Mouse (Mus musculus) kidney, embryonic 14.5 days (tissue): ENCODE data around the gene 2210010C04Rik. TPM values are rescaled to one million over a fixed set of nuclear protein-coding genes. Genes with fewer than 3 reads are reported as not detected.

ENCODE experiments used
- ATAC-seq: fragments of 200-750 bp; cut with Nextera tagmentation; 2 replicates; pipeline ENCODE4 v1.8.0; 2017; ENCODE audit warnings: moderate number of reproducible peaks, mild to moderate bottlenecking, moderate TSS enrichment, moderate library complexity; ENCODE audit not compliant: low FRiP score, low TSS enrichment
- H3K27ac ChIP-seq: fragments of 300-500 bp; sonication (generic); 2 replicates; pipeline ENCODE4 v1.5.1; 2014; ENCODE audit warnings: low read depth, mild to moderate bottlenecking, low read length, moderate library complexity, mixed read lengths
- H3K27me3 ChIP-seq: fragments of 300-500 bp; sonication (generic); 2 replicates; pipeline ENCODE4 v1.6.1; 2014; ENCODE audit warnings: mild to moderate bottlenecking, low read length; ENCODE audit not compliant: control insufficient read depth, insufficient read depth
- H3K36me3 ChIP-seq: fragments of 300-500 bp; sonication (generic); 2 replicates; pipeline ENCODE4 v1.6.1; 2014; ENCODE audit warnings: low read length, mixed read lengths; ENCODE audit not compliant: control insufficient read depth, insufficient read depth
- H3K4me1 ChIP-seq: fragments of 300-500 bp; sonication (generic); 2 replicates; pipeline ENCODE4 v1.6.1; 2014; ENCODE audit warnings: low read length, mixed read lengths; ENCODE audit not compliant: control insufficient read depth, insufficient read depth
- H3K4me2 ChIP-seq: fragments of 300-500 bp; sonication (generic); replicated peaks from 2 replicates; pipeline ENCODE4 v1.6.1; 2014; ENCODE audit warnings: low read depth, mild to moderate bottlenecking, low read length
- H3K4me3 ChIP-seq: fragments of 300-500 bp; sonication (generic); 2 replicates; pipeline ENCODE4 v1.5.1; 2014; ENCODE audit warnings: mild to moderate bottlenecking, low read length
- H3K9ac ChIP-seq: fragments of 300-500 bp; sonication (generic); 2 replicates; pipeline ENCODE4 v1.6.1; 2014; ENCODE audit warnings: low read depth, mild to moderate bottlenecking, low read length, moderate library complexity
- H3K9me3 ChIP-seq: fragments of 300-500 bp; sonication (generic); 2 replicates; pipeline ENCODE4 v1.6.1; 2016; ENCODE audit warnings: low read length; ENCODE audit not compliant: control insufficient read depth
- WGBS: fragments of 180-500 bp; shearing (Covaris S2); extraction: QIAGEN DNeasy Blood & Tissue Kit; methylation state at CpG from one replicate; pipeline ENCODE4 v1.1.7; 2014; 5-methylcytosine and 5-hydroxymethylcytosine counted together
- polyA plus RNA-seq: library from polyadenylated mRNA; unstranded; fragments of >200 nt; fragmentation: Nextera tagmentation; extraction: Ambion mirVana; gene quantifications from 2 replicates; pipeline ENCODE4 v1.2.1, GENCODE M21; 2014

Gene 2210010C04Rik
- not detected in 2 replicates for polyA plus RNA-seq

GRCm38 (mm10) chr6:41035409-41035808, at the start of gene 2210010C04Rik:
2210010C04Rik (minus strand) TSS chr6:41035509.
- H3K4me3 ChIP-seq = no peak within 1 kb of the TSS
- no peaks in the 10 kb centered on the region for H3K36me3 ChIP-seq
- no peak within 1 kb of the TSS for H3K4me2 ChIP-seq
- no peak for ATAC-seq
- H3K9me3 ChIP-seq = no peaks in the 10 kb centered on the region
- no peak within 1 kb of the TSS for H3K9ac ChIP-seq
- H3K27ac ChIP-seq = no peak within 1 kb of the TSS
- H3K4me1 ChIP-seq = no peaks in the 10 kb centered on the region
- no peaks in the 10 kb centered on the region for H3K27me3 ChIP-seq

GRCm38 (mm10) chr6:41080121-41080520, 44.8 kb upstream of the 2210010C04Rik start:
- no peak overlapping the region for H3K4me3 ChIP-seq
- no peak overlapping the region for H3K27ac ChIP-seq
- no peak overlapping the region for H3K4me2 ChIP-seq
- H3K4me1 ChIP-seq = no peaks in the 10 kb centered on the region
- no peaks in the 10 kb centered on the region for H3K36me3 ChIP-seq
- no peak for ATAC-seq
- no peaks in the 10 kb centered on the region for H3K9me3 ChIP-seq
- H3K27me3 ChIP-seq = no peaks in the 10 kb centered on the region
- no peak overlapping the region for H3K9ac ChIP-seq

DNA sequence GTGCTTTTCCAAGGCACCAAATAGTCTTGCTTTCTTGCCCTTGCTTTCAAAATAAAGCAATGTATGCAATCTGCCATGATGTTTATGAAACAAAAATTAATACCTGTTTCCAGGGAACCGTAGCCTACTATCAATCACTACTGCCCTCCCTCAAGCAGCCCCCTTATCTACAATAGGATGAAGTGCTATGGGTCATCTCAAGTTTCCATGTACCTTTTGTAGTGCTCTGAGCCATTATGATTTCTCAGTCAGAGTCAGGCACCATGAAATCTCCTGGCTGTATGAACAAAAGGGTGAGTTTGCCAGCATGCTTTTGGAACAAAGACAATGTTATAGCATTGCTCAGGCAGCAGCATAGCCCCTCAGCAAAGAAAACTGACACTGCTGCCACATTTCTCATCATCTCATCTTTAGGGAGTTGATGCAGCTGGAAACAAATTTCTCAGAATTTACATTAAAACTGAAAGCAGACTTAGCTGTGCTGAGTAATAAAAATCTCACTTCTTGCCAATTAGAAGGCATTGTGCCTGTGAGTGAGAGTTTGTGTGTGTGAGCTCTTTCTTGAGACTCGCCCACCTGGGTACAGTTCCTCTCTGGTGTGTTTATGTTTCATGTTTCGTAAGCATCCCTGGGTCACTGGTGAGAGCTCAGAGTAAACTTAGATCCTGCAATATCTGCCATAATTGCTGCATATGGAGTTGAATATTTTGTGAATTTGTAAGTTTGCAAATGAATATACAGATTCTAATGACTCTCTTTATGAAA, 43.4 kb upstream of the 2210010C04Rik start:
- no peak overlapping the region for H3K27ac ChIP-seq
- H3K9ac ChIP-seq = no peak overlapping the region
- H3K4me3 ChIP-seq = no peak overlapping the region
- no peaks in the 10 kb centered on the region for H3K27me3 ChIP-seq
- no peaks in the 10 kb centered on the region for H3K4me1 ChIP-seq
- ATAC-seq = no peak
- no peak overlapping the region for H3K4me2 ChIP-seq
- 74% methylated on average over 3 of the region's 3 CpGs for WGBS
- no peaks in the 10 kb centered on the region for H3K9me3 ChIP-seq
- H3K36me3 ChIP-seq = no peaks in the 10 kb centered on the region

GRCm38 (mm10) chr6:41075753-41076152, 40.4 kb upstream of the 2210010C04Rik start:
- H3K9me3 ChIP-seq = no peaks in the 10 kb centered on the region
- no peaks in the 10 kb centered on the region for H3K4me1 ChIP-seq
- WGBS = 59% methylated on average over 2 of the region's 2 CpGs
- H3K27ac ChIP-seq = no peak overlapping the region
- H3K4me3 ChIP-seq = no peak overlapping the region
- ATAC-seq = no peak
- no peak overlapping the region for H3K4me2 ChIP-seq
- no peaks in the 10 kb centered on the region for H3K36me3 ChIP-seq
- H3K9ac ChIP-seq = no peak overlapping the region
- no peaks in the 10 kb centered on the region for H3K27me3 ChIP-seq

GRCm38 (mm10) chr6:41063332-41063731, 28.0 kb upstream of the 2210010C04Rik start:
- H3K27ac ChIP-seq = no peak overlapping the region
- no peak overlapping the region for H3K4me3 ChIP-seq
- H3K9me3 ChIP-seq = no peaks in the 10 kb centered on the region
- WGBS = 90% methylated on average over 6 of the region's 6 CpGs
- no peak for ATAC-seq
- H3K4me2 ChIP-seq = no peak overlapping the region
- H3K36me3 ChIP-seq = no peaks in the 10 kb centered on the region
- no peaks in the 10 kb centered on the region for H3K27me3 ChIP-seq
- no peaks in the 10 kb centered on the region for H3K4me1 ChIP-seq
- no peak overlapping the region for H3K9ac ChIP-seq

GRCm38 (mm10) chr6:41062746-41063145, 27.4 kb upstream of the 2210010C04Rik start:
- no peaks in the 10 kb centered on the region for H3K27me3 ChIP-seq
- ATAC-seq = no peak

DNA sequence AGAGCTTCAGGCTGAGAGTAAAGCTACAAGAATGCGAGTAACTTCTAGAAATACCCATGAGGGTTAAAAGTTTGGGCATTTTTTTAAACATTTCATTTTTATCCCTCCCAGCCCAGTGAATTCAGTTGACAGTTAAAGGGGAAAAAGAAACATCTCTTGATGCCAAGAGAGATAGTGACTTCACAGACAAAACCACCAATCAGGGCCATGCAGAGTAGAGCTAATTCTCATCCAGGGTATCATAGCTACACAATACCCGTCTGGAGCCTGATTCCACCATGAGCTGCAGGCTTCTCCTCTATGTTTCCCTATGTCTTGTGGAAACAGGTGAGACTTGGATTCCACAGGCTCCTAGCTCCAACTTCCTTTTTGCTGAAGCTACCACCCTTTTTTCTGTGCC, 26.8 kb upstream of the 2210010C04Rik start:
- no peak overlapping the region for H3K9ac ChIP-seq
- no peak overlapping the region for H3K27ac ChIP-seq
- H3K36me3 ChIP-seq = no peaks in the 10 kb centered on the region
- no peaks in the 10 kb centered on the region for H3K9me3 ChIP-seq
- WGBS = 89% methylated on average over 2 of the region's 2 CpGs
- no peak for ATAC-seq
- no peak overlapping the region for H3K4me2 ChIP-seq
- H3K4me1 ChIP-seq = no peaks in the 10 kb centered on the region
- no peaks in the 10 kb centered on the region for H3K27me3 ChIP-seq
- H3K4me3 ChIP-seq = no peak overlapping the region

More at GRCm38 (mm10) chr6:41062746-41063145, 27.4 kb upstream of the 2210010C04Rik start:
- Histone ChIP-seq H3K9me3 (no peaks in the 10 kb centered on the region), H3K9ac (no peak overlapping the region), H3K27ac (no peak overlapping the region), H3K4me3 (no peak overlapping the region), H3K36me3 (no peaks in the 10 kb centered on the region), H3K4me1 (no peaks in the 10 kb centered on the region), H3K4me2 (no peak overlapping the region)
- WGBS = 53% methylated on average over 3 of the region's 3 CpGs

DNA sequence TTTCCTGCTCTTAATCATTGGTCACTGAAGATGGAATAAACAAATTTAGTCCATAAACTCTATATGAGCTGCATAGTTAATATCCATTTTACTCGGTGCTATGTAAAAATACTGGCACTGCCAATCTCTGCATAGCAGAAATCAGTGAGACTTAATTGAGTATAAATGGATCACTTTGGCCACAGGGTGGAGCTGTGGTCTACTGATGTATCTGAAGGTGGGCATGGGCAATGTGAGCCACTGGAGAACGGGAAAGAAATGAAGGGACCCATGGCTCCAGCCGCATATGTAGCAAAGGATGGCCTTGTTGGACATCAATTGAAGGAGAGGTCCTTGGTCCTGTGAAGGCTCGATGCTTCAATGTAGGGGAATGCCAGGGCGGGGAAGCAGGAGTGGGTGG, 25.8 kb upstream of the 2210010C04Rik start:
- Histone ChIP-seq H3K4me2 (no peak overlapping the region), H3K9me3 (no peaks in the 10 kb centered on the region)
- 71% methylated on average over 5 of the region's 5 CpGs for WGBS

DNA sequence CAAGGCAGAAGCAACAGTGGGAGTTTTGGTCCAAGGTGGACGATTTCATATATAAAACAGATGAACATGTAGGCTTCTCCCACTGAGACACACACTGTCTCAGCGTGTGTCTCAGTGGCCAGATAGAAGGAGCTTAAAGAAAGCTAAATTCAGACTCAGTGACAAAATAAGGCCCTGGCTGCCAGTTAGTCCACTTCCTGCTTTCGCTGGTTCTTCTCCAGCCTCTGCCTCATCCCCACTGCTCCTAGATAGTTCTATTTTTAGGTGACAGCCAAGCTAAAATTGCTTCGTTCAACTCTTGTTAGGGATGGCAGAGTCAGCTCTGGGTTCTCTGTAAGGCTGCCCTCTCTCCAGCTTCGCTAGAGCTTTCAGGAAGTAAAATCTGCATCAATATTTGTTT, 22.3 kb upstream of the 2210010C04Rik start:
- no peaks in the 10 kb centered on the region for H3K4me1 ChIP-seq
- H3K9ac ChIP-seq = no peak overlapping the region
- H3K36me3 ChIP-seq = no peaks in the 10 kb centered on the region
- H3K4me3 ChIP-seq = no peak overlapping the region
- WGBS = 77% methylated on average over 5 of the region's 5 CpGs
- H3K4me2 ChIP-seq = no peak overlapping the region
- no peak for ATAC-seq
- no peaks in the 10 kb centered on the region for H3K27me3 ChIP-seq
- no peaks in the 10 kb centered on the region for H3K9me3 ChIP-seq
- no peak overlapping the region for H3K27ac ChIP-seq

More for the DNA sequence above, 25.8 kb upstream of the 2210010C04Rik start:
- no peaks in the 10 kb centered on the region for H3K36me3 ChIP-seq
- H3K4me1 ChIP-seq = no peaks in the 10 kb centered on the region
- H3K27ac ChIP-seq = no peak overlapping the region
- H3K27me3 ChIP-seq = no peaks in the 10 kb centered on the region
- ATAC-seq = no peak
- no peak overlapping the region for H3K4me3 ChIP-seq
- H3K9ac ChIP-seq = no peak overlapping the region
